Mouse (Mus musculus): ENCODE measurements around the gene 4833439L19Rik. TPM values are rescaled to one million over a fixed set of nuclear protein-coding genes. Genes with fewer than 3 reads are reported as not detected.
A peak's percentile ranks its signal among the peaks of the same experiment; 100 is the strongest.

4833439L19Rik gene
- total and polyA plus RNA-seq, 2 experiments from 2014 or later, result 230 to 240 TPM

DNA sequence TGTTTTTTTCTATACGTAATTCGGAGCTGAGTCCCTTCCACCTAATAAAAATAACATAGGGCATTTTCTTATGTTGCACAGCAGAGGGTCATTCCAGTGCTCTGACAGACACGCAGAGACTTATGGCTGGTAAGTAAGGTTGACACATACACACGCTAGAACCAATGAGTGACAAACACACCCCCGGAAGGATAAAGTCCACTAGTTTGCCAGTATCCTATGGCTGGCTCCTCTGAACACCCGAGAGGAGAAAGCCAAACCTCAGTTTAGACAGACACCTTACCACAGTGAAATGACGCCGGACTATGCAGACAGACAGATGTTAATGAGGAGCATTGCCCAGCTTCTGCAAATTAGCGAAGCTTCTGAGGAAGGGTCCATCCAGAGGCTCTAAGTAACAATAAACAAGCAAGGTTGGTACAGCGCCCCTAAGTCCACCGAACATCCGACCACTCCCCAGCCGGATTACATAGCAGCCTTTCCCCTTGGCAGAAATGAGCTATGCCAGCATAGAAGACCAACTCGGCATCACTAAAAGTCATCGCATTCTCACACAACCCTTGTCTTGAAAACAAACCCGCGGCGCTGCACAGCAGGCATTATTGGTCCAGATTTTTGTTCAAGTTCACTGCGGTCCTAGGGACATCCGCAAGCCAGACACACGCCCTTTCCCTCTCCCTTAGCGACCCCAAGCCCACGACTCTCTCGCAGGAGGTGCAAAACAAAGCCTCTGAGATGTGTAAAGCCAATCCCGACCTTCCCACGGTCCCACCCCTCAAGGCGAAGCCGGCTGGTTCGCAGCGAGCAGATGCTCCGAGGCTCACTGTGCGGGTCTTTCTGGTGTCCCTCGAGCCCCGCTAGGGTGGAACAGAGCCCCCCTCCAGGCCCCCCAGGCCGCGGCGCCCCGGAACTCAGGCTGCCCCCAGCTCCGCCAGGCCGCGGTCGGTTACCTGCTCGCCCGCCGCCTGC is 719 bp downstream of the 4833439L19Rik start:
- Histone ChIP-seq H3K36me3 (ENCODE audit: insufficient read depth, low read length) (peaks cover 23% of the 10 kb centered on the region), H3K27me3 (ENCODE audit: insufficient read depth, low read length) (no peaks in the 10 kb centered on the region), H3K27ac (ENCODE audit: low read depth, low read length) (peak overlapping the region; percentile 87), H3K9ac (replicated peaks; ENCODE audit: low read length, poor library complexity, severe bottlenecking) (peak overlapping the region; percentile 97), H3K9me3 (ENCODE audit: low read length) (no peaks in the 10 kb centered on the region), H3K4me3 (ENCODE audit: low read depth, low read length) (peak overlapping the region; percentile 94), H3K4me2 (ENCODE audit: low read depth, low read length, poor library complexity, severe bottlenecking) (peak overlapping the region; percentile 79), H3K4me1 (ENCODE audit: insufficient read depth, low read length) (no peaks in the 10 kb centered on the region)
- TF ChIP-seq CTCF (IDR thresholded peaks at IDR 0.05), result no peak
- ATAC-seq (ENCODE audit: low FRiP score), result peak; percentile 73
- whole genome bisulfite sequencing, result 12% methylated on average over 44 of the region's 45 CpGs
- peak; percentile 27 for DNase-seq (ENCODE audit: low spot score)

DNA sequence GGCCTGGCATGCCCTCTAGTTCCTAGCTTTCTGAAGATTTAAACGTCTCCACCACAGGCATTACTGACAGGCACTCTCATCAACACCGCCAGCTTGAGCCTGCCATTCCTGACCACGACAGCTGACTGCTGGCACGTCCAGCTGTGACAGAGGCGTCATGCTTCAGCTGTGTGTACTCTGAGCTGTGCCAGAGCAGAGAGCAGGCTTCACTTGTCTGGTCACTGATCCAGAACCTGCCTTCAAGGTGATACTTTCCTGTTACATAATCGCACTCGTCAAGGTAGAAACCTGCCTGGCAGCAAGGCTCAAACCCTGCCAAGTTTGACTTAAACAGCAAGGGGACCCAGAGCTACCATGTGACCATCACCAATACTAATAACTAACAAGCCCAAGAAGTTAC is 2.7 kb downstream of the 4833439L19Rik start:
- H3K4me1 ChIP-seq (ENCODE audit: insufficient read depth, low read length), result no peaks in the 10 kb centered on the region
- H3K27me3 ChIP-seq (ENCODE audit: insufficient read depth, low read length), result no peaks in the 10 kb centered on the region
- TF ChIP-seq CTCF (IDR thresholded peaks at IDR 0.05), result no peak
- WGBS, result 77% methylated on average over 7 of the region's 7 CpGs
- H3K9me3 ChIP-seq (ENCODE audit: low read length), result no peaks in the 10 kb centered on the region
- H3K9ac ChIP-seq (replicated peaks; ENCODE audit: low read length, poor library complexity, severe bottlenecking), result no peak overlapping the region
- peaks cover 38% of the 10 kb centered on the region for H3K36me3 ChIP-seq (ENCODE audit: insufficient read depth, low read length)
- DNase-seq (ENCODE audit: low spot score), result no peak
- ATAC-seq (ENCODE audit: low FRiP score), result no peak
- H3K4me3 ChIP-seq (ENCODE audit: low read depth, low read length), result no peak overlapping the region
- no peak overlapping the region for H3K4me2 ChIP-seq (ENCODE audit: low read depth, low read length, poor library complexity, severe bottlenecking)
- H3K27ac ChIP-seq (ENCODE audit: low read depth, low read length), result no peak overlapping the region

DNA sequence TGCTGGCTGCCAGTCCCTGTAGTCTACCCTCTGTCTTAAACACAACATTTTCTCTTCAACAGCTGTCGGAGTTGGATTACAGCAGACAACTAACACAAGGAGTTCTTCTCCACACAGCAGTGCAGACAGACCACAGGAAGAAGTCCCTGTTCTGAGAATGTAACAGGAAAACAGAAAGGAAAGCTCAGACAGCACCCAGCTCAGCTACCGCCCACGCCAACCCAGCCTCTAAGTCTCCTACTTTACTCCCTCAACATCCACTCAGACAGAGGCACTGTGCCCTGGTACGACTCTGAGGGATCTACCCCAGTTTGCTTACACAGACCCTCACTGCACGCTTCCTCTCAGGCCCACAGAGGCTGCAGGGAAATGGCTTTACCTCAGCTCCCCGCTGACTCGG is 4.6 kb downstream of the 4833439L19Rik start:
- no peak for TF ChIP-seq CTCF (IDR thresholded peaks at IDR 0.05)
- H3K4me1 ChIP-seq (ENCODE audit: insufficient read depth, low read length), result no peaks in the 10 kb centered on the region
- H3K4me3 ChIP-seq (ENCODE audit: low read depth, low read length), result no peak overlapping the region
- no peaks in the 10 kb centered on the region for H3K27me3 ChIP-seq (ENCODE audit: insufficient read depth, low read length)
- ATAC-seq (ENCODE audit: low FRiP score) (no peak), DNase-seq (ENCODE audit: low spot score) (no peak)
- H3K9me3 ChIP-seq (ENCODE audit: low read length), result no peaks in the 10 kb centered on the region
- peaks cover 53% of the 10 kb centered on the region for H3K36me3 ChIP-seq (ENCODE audit: insufficient read depth, low read length)
- WGBS, result 94% methylated on average over 7 of the region's 7 CpGs
- no peak overlapping the region for H3K9ac ChIP-seq (replicated peaks; ENCODE audit: low read length, poor library complexity, severe bottlenecking)
- H3K4me2 ChIP-seq (ENCODE audit: low read depth, low read length, poor library complexity, severe bottlenecking), result no peak overlapping the region
- H3K27ac ChIP-seq (ENCODE audit: low read depth, low read length), result no peak overlapping the region

DNA sequence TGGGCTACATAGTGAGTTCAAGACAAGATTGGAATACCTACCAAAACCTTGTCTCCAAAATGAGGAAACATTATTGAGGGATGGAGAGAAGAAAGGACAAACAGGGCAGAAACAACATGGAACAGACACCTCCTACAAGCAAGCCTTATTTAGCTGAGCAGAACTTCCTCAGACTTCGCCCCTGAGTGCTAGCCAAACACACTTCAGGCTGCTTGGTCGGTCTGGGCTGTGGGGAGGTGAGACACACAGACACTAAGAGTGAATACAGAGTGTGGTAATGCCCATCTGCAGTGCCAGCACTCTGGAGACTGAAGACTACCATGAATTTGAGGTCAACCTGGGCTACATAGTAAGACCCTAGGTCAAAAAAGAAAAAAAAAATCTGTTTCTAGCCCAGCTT is 5.6 kb downstream of the 4833439L19Rik start:
- no peak for DNase-seq (ENCODE audit: low spot score)
- no peak overlapping the region for H3K9ac ChIP-seq (replicated peaks; ENCODE audit: low read length, poor library complexity, severe bottlenecking)
- no peak overlapping the region for H3K4me3 ChIP-seq (ENCODE audit: low read depth, low read length)
- H3K27me3 ChIP-seq (ENCODE audit: insufficient read depth, low read length), result no peaks in the 10 kb centered on the region
- no peaks in the 10 kb centered on the region for H3K9me3 ChIP-seq (ENCODE audit: low read length)
- H3K4me1 ChIP-seq (ENCODE audit: insufficient read depth, low read length), result no peaks in the 10 kb centered on the region
- no peak for TF ChIP-seq CTCF (IDR thresholded peaks at IDR 0.05)
- 100% methylated on average over 2 of the region's 2 CpGs for WGBS
- H3K27ac ChIP-seq (ENCODE audit: low read depth, low read length), result no peak overlapping the region
- peaks cover 53% of the 10 kb centered on the region for H3K36me3 ChIP-seq (ENCODE audit: insufficient read depth, low read length)
- H3K4me2 ChIP-seq (ENCODE audit: low read depth, low read length, poor library complexity, severe bottlenecking), result no peak overlapping the region
- no peak for ATAC-seq (ENCODE audit: low FRiP score)

DNA sequence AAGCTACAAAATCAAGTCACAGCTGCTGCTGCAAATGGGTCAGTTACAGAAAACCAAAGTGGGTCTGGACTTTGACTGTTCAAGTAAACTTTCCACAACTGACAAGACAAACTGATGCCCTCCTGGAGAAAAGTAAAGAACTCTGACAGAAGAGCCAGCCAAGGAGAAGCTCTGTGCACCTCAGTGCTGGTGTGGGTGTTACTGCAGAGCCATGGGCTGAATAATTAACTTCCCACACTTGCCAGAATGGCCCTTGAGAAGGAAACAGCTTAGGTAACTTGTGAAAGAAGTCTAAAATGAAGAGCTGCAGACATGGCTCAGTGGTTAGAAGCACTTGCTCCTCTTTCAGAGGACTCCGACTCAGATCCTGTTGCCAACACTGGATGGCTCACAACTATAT is 7.6 kb downstream of the 4833439L19Rik start:
- no peaks in the 10 kb centered on the region for H3K4me1 ChIP-seq (ENCODE audit: insufficient read depth, low read length)
- no peak for TF ChIP-seq CTCF (IDR thresholded peaks at IDR 0.05)
- no peak for ATAC-seq (ENCODE audit: low FRiP score)

DNA sequence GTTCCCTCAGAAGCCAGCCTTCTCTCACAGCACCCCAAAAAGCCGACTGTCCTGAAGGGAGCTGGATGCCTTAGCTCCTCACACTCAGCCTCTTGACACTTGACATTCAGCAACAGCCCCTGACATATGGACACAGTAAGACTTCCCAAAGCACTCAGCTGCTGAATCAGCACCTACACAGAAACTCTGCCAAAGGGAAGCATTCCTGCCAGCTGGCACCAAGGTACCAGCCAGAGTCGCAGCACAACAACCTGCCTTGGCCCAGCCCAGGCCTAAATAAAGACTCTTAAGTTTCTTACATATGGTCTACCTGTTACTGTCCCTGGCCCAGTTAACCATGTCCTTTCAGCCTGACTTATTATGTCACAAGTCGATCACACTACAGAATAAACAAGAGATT is 8.4 kb downstream of the 4833439L19Rik start:
- H3K4me3 ChIP-seq (ENCODE audit: low read depth, low read length), result no peak overlapping the region

More for the DNA sequence above, 7.6 kb downstream of the 4833439L19Rik start:
- H3K9ac ChIP-seq (replicated peaks; ENCODE audit: low read length, poor library complexity, severe bottlenecking), result no peak overlapping the region
- peaks cover 70% of the 10 kb centered on the region for H3K36me3 ChIP-seq (ENCODE audit: insufficient read depth, low read length)
- H3K9me3 ChIP-seq (ENCODE audit: low read length), result no peaks in the 10 kb centered on the region
- 94% methylated on average over 1 of the region's 1 CpGs for WGBS
- no peak overlapping the region for H3K27ac ChIP-seq (ENCODE audit: low read depth, low read length)
- DNase-seq (ENCODE audit: low spot score), result no peak
- H3K4me3 ChIP-seq (ENCODE audit: low read depth, low read length), result no peak overlapping the region
- H3K4me2 ChIP-seq (ENCODE audit: low read depth, low read length, poor library complexity, severe bottlenecking), result no peak overlapping the region
- H3K27me3 ChIP-seq (ENCODE audit: insufficient read depth, low read length), result no peaks in the 10 kb centered on the region

More for the DNA sequence above, 8.4 kb downstream of the 4833439L19Rik start:
- no peak for ATAC-seq (ENCODE audit: low FRiP score)
- no peaks in the 10 kb centered on the region for H3K27me3 ChIP-seq (ENCODE audit: insufficient read depth, low read length)
- 86% methylated on average over 3 of the region's 3 CpGs for WGBS
- TF ChIP-seq CTCF (IDR thresholded peaks at IDR 0.05), result no peak
- DNase-seq (ENCODE audit: low spot score), result peak; percentile 32
- no peak overlapping the region for H3K9ac ChIP-seq (replicated peaks; ENCODE audit: low read length, poor library complexity, severe bottlenecking)
- no peaks in the 10 kb centered on the region for H3K4me1 ChIP-seq (ENCODE audit: insufficient read depth, low read length)
- H3K9me3 ChIP-seq (ENCODE audit: low read length), result no peaks in the 10 kb centered on the region
- peaks cover 66% of the 10 kb centered on the region for H3K36me3 ChIP-seq (ENCODE audit: insufficient read depth, low read length)
- H3K27ac ChIP-seq (ENCODE audit: low read depth, low read length), result no peak overlapping the region
- H3K4me2 ChIP-seq (ENCODE audit: low read depth, low read length, poor library complexity, severe bottlenecking), result no peak overlapping the region

Data from midbrain, postnatal 0 days (tissue).